Mouse (Mus musculus) gastrocnemius, adult 8-10 months (tissue): ENCODE data around the gene Ddx25. TPM values are rescaled to one million over a fixed set of nuclear protein-coding genes. Genes with fewer than 3 reads are reported as not detected.

Experiments used
- DNase-seq, 2 experiments: peaks; one replicate each; pipeline ENCODE4 v3.0.0; 2022; ENCODE audit warnings: low spot score in 2 of 2
- total RNA-seq, 4 experiments: library from RNA; stranded (reverse); gene quantifications; 2 replicates each; pipeline ENCODE4 v1.2.4; 2022

Ddx25 gene
- not detected for total RNA-seq

DNA sequence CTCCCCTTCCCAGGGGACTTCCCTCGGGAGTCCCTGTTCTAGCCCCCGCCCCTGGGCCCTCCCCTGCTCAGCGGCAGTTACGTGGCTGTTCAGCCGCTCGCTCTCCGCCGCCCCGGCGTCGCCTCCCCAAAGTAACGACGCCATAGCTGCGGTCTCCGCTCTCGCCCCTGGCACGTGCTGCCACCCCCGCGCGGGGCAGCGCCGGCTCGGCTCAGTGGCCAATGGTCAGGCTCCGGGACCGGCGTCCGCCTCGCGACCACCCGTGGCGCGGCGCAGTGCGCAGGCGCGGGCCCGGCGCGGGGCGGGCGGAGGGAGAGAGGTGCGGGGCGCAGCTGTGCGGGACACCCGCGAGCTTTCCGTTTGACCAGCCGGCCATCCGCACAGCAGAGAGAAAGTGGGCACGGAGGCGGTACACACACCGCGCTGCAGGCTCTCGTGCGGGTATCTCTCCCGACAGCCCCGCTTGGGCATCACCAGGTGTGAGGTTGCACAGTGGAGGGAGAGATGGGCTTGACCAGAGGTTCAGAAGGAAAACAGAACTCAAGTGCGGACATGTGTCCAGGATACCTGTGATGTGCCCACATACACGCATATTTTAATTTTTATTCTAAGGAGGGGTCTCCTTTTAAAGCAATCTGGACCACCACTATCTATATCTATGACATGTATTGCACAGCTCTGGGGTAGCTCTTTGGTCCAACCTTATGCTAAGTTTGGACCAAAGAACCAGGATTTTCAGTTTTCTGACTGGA, at the start of gene Ddx25, which contains the start of gene Pus3:
Gene Ddx25 (minus strand): TSS at position 272 of the 752 bp plus-strand sequence.
Gene Pus3 (plus strand): TSS at position 339 of the 752 bp plus-strand sequence.
- DNase-seq, result no peak

DNA sequence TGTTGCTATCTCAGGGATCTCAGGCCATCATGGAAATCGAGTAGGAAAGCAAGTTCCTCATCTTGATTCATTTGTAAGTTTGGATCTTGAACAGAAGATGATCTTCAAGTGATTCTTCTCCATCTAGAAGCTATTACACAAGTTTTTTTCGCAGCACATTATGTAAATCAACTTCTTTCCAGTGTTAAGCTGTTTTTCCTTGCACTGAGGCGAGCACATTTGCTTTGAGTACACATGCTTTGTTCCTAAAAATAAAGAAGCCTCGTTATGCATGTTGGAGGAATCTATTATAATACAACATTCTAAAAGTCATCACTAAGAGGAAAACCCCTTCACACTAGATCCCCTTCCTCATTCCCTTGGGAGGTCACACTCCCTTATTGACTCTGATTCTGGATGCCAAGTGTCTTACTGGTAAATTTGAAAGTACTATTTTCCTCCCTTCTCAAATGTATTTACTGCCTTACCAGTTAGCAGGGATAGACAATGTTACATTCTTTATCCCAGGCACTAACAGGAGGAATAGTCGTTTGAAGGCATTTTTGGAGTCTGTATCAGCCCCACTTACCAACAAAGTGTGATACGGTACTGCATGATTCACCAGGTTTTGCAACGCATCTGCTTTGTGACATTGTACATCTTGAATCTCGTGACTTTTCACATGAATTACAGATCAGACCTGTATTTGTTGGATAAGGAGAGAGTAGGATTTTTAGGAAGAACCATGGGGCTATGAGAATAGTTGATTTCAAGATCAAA, 49.5 kb upstream of the Ddx25 start:
- no peak for DNase-seq

DNA sequence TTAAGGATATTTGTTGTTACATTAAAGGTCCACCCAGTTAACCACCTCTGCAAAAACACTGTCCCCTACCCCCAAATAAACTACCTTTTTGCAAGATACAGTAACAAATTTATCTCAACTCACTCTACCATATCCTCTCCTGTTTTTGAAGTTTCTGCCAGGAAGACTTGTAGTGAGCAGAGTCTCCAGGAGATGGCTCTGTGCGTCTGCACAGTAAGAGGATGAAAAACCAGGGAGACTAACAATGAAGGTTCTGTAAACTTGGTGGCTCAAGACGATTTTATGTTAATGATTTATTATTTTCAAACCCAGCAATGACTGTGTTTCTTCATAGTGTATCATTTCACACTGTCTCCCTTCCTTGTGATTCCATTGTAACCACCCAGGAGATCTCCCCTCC, 34.6 kb upstream of the Ddx25 start:
- DNase-seq, result no peak

DNA sequence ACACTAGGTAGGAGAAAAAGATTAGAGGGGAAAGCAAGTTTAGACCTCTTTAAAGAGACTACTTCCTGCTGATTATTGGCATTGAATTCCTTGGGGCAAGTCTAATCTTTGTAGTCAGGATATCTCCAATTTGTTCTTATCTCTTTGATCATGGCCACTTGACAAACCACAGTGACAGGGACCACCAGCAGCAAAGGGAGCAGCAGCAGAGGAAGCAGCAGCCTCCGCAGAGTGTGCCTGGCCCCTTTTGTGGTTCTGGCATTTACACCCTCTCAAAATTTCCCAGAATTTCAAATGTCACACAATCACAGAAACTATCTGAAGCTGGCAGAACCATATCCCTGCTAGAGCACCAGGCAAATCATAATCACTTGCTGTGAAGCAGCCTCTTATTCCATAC, 29.3 kb upstream of the Ddx25 start:
- no peak for DNase-seq

DNA sequence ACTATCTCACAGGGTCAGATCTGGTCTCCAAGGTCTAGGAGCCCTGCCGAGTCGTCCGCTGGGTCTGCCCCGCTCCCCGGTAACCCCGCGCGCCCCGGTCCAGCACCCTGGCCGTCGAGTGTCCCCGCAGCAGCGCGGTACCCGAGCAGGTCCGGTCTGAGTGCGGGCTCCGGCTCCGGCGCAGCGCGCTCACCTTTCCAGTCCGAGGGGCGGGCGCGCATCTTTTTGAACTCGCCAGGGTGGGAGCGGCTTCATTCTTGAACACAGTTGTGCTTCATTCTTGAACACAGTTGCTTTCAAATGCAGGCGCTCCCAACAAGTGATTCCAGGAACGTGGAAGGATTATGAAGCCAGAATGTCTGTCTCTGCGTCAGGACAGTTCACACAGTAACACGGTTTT, 16.1 kb upstream of the Ddx25 start:
- no peak for DNase-seq

DNA sequence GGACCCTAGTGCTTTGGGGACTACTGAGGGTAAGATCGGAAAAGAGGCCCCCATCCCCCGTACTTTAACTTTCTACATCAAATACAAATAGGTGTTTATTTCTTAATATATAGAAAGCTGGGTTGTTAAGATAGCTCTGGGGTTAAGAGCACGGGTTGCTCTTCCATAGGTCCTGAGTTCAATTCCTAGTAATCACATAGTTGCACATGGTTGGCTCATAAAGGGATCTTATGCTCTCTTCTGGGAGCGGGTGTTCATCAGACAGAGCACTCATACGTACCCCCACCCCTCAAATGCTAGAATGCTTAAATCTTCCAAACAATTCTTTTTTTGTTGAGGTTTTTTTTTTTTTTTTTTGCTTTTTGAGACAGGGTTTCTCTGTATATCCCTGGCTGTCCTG, 12.3 kb upstream of the Ddx25 start:
- no peak for DNase-seq

DNA sequence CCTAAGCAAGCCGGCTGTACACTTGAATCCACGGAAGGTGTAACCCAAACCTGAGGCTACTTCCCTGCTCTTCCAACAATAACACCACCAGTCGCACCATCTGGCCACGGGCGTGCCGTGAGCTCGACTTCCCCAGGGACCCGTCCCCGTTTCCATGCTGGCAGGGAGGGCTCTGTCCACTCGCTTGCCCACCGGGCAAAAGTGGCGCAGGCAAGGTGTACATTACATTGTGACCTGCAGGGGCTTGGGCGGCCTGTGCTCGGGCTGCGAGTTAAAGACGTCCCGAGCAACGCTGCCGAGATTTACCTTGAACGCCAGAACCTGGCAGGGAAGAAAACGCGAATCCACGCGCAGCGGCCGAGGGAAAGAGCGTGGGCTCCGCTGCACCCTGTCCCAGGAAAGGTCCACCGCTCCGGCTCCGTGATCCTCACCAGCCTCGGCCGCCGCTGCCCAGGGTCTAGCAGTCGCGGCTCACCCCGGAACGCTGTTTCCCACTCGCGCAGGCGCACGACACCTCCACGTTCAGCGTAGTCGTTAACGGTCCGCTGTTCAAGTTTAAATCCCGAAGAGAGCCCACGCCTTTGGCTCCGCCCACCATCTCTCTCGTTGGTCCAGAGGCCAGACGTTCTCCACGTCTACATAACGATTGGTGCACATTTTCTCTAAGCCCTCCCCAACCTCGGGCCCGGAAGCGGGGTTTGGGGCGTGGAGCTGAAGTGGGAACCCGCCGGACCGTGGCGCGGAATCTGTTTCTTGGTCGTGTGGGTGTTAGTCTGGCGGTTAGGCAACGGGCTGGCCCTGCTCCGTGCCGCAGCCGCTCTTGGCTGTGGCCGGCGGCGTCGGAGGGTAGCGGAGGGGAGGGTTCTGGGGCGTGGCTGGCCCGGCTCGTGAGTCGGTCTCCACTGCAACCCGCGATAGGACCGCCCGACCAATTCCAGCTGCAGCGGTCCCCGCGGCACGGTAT, 11.5 kb upstream of the Ddx25 start, which contains the start of the genes Pate2 and Hyls1:
Gene Pate2 (plus strand): TSS at position 714 of the 964 bp plus-strand sequence.
Gene Hyls1 (minus strand): TSS at position 828 of the 964 bp plus-strand sequence.
- DNase-seq, result peak; percentile 78 to 88

DNA sequence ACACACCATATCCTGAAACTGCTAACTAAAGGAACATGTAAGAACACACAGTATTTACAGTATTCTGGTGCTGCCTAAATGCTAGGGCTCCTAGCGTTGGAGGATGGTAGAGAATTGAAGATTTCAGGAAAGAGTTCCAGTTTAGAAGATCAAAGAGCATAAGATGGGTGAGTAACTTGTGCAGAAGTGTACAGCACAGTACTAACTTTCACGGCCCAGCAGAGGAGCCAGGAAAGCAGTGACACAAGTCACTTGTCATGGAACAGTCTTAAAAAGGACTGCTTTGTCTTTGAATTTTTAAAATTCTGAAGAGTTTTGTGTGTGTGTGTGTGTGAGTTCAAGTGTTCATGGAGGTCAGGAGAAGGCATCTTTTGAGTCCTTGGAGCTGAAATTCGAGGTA, 9.7 kb upstream of the Ddx25 start:
- no peak for DNase-seq

DNA sequence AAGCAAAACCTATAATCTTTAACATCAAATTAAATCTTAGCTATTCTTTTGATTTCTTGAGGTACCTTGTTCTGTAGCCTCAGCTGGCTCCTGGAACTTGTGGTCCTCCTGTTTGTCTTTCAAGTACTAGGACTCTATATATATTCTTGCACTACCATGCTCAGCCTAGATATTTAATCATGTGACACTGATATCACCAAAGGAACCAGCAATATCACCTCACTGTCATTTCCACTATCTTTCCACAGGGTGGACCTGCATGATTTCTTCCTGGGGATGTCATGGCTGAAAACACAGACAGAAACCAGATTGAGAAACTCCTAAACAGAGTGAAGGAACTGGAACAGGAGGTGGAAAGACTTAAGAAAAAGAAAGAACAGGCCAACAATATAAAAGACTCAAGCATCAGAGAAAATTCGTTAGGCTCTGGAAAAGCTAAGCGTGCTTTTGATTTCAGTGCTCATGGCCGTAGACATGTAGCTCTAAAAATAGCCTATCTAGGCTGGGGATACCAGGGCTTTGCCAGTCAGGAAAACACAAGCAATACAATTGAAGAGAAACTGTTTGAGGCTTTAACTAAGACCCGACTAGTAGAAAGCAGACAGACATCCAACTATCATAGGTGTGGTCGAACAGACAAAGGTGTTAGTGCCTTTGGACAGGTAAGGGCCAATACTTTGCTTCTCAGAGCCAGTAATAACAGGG, 6.4 kb upstream of the Ddx25 start:
- DNase-seq, result no peak

DNA sequence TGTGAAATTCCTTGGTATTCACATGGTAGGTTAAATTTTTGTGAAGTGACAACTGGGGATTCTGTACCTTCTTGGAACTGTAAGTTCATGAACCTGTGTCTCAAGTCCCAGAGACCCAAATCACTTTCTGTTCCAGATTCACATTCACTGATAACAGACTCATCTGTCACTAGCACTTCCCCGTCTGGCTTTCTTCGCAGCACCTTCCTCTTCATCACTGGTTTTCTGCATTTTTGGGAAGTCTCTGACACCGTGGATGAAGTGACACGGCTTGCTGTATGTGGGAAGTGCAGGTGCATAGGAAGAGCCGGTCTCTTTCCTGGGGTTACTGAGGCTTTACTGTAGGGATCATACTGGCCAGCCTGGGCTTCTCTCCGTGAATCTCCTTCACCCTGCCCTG, 3.3 kb upstream of the Ddx25 start:
- DNase-seq, result no peak

DNA sequence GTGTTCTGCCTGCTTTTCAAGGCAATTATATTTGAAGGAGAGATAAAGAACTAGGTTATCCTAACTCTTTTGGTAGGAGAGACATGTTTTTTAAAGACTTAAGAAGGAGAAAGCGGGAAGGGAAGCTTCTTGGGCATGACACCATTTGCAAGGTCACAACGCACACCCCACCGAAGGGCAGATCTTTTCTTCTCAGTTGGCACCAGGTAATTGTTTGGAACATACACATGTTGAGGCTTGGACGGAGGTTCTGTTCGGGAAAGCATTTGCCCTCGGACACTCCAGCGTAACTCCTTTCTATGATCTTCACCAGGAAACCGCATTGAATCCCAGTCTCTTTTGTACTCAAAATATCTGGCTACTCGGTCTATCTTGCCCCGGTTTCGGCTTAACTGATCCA, 2.7 kb upstream of the Ddx25 start:
- no peak for DNase-seq

DNA sequence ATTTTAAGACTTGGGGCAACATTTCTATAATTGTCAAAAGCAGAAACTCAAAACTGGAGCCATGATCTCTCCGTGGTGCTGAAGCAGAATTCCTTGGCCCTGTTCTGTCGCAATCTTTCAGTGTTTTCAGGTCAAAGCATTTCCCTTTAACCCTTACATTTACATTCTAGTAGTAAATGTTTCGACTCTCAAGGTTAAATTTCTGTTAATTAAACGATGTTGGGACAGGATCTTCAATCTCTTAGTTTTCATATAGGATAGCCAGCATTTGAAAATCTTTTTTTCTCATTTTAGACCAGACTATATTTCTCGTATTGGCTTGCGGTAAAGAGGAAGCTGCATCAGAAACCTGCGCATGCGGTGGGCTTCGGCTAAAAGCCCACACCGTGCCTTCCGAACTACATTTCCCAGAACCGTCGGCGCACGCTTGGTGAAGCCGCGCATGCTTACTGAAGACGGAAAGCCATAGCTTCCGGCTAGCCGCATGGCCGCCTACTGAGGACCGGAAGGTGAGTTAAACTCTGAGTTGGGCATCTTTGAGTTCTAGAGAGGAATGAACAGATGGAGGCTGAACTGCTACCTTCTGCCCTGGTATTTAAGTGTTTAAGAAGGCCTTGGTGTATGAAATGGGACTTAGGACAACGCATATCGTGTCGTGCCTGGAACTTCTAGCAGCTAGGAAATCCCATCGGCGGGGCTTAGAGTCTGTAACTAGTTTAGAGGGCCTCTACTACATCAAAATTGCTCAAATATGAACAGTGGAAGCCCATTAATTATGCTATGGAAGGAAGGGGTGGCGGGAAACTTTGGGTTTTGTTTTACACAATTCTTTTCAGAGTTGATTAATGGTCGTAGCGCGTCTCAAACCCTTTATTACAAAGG, 922 bp upstream of the Ddx25 start:
- peak; percentile 40 to 51 for DNase-seq

DNA sequence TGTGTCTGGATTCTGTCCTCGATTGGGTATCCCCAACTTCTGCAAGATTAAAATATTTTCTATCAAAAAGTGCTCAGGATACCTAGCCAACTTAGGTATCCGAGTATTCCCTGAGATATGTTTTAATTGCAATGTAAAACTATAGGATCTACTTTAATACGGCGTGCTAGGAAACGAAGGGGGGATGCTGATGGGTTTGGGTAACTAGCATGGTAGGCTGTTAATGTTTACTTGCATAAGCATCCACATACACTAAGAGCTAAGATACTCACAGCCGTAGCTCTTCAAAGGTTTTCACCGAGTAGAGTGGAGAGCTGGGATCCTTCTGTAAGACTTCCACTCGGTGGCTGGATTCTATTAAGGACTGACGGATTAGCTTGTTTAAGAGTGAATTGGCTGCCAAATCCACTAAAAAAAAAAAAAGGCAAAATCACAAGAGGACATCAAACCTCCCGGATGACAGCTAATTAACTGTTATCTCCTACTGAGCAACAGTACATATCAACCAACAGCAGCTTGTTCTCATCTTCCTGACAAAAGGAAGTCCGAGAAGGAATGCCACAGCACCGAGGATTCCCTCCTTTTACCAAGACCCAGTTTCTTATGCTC, 1.7 kb downstream of the Ddx25 start:
- no peak for DNase-seq

DNA sequence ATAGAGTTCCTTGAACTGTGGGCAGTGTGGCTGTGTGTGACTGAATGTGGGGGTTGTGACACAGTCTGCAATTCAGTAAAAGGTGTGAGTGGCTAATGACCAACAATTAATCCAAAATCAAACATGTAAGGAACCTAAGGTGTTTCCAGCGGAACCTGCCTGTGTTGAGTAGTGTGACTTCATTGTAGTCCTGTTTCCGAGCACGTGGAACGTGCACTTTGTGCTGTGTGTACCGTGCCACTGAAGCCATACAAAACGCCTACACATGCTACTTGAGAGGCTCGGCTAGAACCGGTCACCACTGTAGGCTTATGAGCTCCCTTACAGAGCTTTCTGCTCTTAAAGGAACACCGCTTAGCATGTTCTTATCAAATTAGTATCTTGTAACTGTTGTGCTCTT, 9.9 kb downstream of the Ddx25 start:
- DNase-seq, result no peak

DNA sequence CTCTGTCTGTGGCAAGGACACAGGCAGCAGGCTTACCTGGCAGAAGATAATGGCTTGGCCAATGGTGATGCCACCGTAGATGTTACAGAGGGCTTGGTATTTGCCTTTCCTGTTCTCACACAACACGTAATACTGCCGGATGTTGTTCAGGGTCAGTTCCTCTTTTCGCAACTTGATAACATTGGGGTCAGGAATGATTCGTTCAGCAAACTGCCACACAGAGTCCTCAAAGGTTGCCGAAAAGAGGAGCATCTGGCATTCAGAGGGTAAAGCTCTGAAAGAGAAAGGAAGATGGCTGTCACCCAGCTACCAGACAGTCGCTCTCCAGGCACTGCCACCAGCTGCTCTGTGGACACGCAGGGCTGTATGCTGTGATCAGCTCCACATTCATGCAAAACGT, 11.6 kb downstream of the Ddx25 start:
- no peak for DNase-seq

DNA sequence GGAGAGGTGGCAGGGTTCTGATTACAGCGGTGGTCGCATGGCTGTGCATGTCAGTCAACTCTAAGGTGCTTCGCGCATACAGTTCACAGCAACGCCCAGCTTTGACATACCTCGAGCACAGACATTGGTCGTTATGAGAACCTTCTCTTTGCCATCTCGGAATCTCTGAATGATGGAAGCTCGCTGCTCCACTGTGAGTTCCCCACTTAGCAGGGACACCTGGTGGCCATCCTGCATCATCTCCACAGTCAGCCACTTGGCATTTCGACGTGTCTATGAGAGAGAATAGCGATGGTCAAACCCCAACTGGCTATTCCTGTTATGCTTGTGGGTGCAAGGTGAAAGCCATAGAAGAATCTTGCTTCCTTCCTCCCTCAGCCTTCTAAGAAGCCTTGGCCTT, 12.6 kb downstream of the Ddx25 start:
- no peak for DNase-seq

DNA sequence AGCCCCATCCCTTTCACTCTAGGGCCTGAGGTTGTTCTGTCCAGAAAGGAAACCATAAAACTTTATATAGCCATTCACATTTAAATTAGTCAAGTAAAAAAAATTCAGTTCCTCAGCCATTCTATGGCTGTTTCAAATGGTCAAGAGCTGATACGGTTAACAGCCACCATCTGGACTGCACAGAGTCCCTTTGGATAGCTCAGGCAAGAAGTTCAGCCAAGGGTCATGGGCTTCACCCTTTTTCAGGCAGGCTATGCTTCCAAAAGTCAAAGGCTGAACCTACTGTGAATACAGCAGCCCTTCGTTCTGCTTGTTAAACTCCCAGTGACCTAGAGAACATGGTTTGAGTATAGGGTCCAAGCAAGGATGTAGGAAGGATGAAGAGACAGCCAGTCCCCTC, 13.7 kb downstream of the Ddx25 start:
- no peak for DNase-seq

DNA sequence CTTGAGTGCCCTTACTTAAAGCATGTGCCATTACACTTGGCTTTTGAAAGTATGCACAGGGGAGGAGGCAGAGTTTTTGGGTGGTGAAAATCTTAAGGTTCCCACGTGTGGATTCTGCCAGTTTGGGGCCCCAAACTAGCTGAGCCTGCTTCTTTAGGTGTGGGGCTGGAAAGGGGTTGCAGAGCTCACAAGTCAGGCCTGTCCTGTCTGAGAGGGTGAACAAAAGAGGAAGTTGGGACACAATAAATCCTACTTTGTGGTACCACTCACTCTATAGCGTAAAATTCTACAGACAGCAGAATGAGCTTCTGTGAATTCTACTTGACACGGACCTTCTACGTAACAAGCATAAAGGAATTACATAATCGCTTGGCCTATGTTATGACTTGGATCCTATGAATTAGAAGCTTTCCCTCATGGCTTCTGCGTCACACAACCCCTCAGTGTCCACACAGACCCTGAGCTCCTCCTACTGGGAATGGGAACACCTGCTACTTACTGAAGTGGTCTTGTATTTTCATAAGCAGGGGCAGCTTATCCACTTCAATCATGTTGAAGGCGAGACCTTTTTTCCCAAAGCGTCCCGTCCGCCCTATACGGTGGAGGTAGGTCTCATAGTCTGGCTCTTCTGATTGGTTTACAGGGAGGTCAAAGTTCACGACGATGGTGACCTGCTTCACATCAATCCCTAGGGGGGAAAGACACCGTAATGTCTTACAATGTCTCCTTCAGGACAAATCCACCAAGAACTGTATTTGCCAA, 15.0 kb downstream of the Ddx25 start:
- no peak for DNase-seq

DNA sequence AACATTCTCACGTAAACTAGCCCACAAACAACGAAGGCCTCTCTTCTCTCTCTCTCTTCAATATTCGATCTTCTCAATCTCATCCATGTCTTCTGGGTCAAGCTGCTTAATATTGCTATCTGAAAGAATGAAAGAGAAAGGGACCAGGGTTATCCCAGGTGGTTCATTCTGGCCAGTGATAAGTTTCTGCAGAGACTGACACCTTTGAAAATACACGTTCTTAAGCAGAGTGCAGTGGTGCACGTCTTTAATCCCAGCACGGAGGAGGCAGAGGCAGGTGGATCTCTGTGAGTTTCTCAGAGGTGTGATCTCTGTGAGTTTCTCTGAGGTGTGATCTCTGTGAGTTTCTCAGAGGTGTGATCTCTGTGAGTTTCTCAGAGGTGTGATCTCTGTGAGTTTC, 16.4 kb downstream of the Ddx25 start:
- DNase-seq, result no peak
